Mouse (Mus musculus): ENCODE measurements around the gene Ifna14.

DNA sequence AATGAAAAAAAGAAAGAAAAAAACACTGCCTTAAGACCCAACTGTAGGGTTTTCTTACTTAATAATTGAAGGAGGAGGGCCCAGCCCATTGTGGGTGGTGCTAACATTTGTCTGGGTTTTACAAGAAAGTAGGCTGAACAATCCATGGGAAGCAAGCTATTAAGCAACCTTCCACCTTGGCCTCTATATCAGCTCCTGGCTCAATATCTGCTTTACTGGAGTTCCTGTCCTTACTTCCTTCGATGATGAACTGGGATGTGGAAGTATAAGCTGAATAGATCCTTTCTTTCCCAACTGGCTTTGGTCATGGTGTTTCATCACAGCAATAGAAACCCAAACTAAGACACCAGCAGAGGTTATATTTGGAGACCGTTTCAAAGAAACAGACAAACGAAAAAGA, 46.2 kb downstream of the Ifna14 start:
- TF ChIP-seq CTCF (IDR thresholded peaks at IDR 0.05; ENCODE audit: insufficient read depth, low read length): no peak
- no peak for TF ChIP-seq POLR2A (IDR thresholded peaks at IDR 0.05; ENCODE audit: borderline replicate concordance, extremely low read depth, low read depth, low read length)

All from lung, adult 2 months (tissue).